Mouse (Mus musculus) brain, embryonic 14.5 days (tissue): ENCODE data around the gene M6pr. TPM values are rescaled to one million over a fixed set of nuclear protein-coding genes. Genes with fewer than 3 reads are reported as not detected.
A peak's percentile ranks its signal among the peaks of the same experiment; 100 is the strongest.
"Not testable (repeated sequence)": the region's sequence is repeated elsewhere in the genome, so short reads cannot be mapped to it uniquely, and the experiment has no call there.

Experiments used
- DNase-seq: peaks from one replicate; pipeline ENCODE4 v3.0.0-alpha.2; 2011; ENCODE audit warnings: low read depth
- CTCF ChIP-seq: fragments of 200-500 bp; IDR thresholded peaks from 2 replicates; pipeline ENCODE4 v1.5.1; 2012; ENCODE audit warnings: inconsistent platforms, mild to moderate bottlenecking, moderate library complexity, borderline replicate concordance; ENCODE audit not compliant: insufficient read depth, insufficient read length; ENCODE audit errors: extremely low read depth
- POLR2A ChIP-seq: fragments of 200-500 bp; IDR thresholded peaks from 2 replicates; pipeline ENCODE4 v1.6.1; 2012; ENCODE audit warnings: mild to moderate bottlenecking, inconsistent platforms, borderline replicate concordance; ENCODE audit not compliant: poor library complexity, insufficient read depth, insufficient read length, severe bottlenecking; ENCODE audit errors: extremely low read depth
- polyA plus RNA-seq: library from polyadenylated mRNA; depleted of rRNA; stranded (reverse); fragments of >200 nt; gene quantifications from 2 replicates; pipeline ENCODE4 v1.2.3, GENCODE M21; 2012

The M6pr gene
- polyA plus RNA-seq, 1 experiment = 42.7 TPM

- TF ChIP-seq CTCF (no peak), POLR2A (peak; percentile 50; the same call in 1 of the 2 replicates)
- peak; percentile 80 for DNase-seq
Measured at GRCm38 (mm10) chr6:122339047-122339647, 30.6 kb downstream of the M6pr start.

- peak; percentile 97 for DNase-seq
Measured at GRCm38 (mm10) chr6:122339648-122340341, 31.3 kb downstream of the M6pr start.

GRCm38 (mm10) chr6:122340349-122341000 lies 32.0 kb downstream of the M6pr start, which contains the start of gene Phc1:
Phc1 (minus strand) TSS chr6:122340561.
- TF ChIP-seq POLR2A (no peak), CTCF (no peak)
- DNase-seq = peak; percentile 92

More at GRCm38 (mm10) chr6:122339648-122340341, 31.3 kb downstream of the M6pr start:
- TF ChIP-seq POLR2A (0 out of 2 replicates have a peak, but pooled peaks have one; percentile 6), CTCF (peak; percentile 27; the same call in 1 of the 2 replicates)

GRCm38 (mm10) chr6:122341038-122341810 lies 32.7 kb downstream of the M6pr start:
- peak; percentile 37 for DNase-seq
- TF ChIP-seq CTCF (no peak), POLR2A (no peak)

- DNase-seq = no peak
Measured at GRCm38 (mm10) chr6:122342125-122342524, 33.6 kb downstream of the M6pr start.

GRCm38 (mm10) chr6:122343719-122344118 lies 35.2 kb downstream of the M6pr start:
- DNase-seq = no peak
- no peak for TF ChIP-seq POLR2A
- TF ChIP-seq CTCF = no peak

More at GRCm38 (mm10) chr6:122342125-122342524, 33.6 kb downstream of the M6pr start:
- TF ChIP-seq CTCF (no peak), POLR2A (no peak)

- TF ChIP-seq CTCF (no peak), POLR2A (no peak)
Measured at GRCm38 (mm10) chr6:122344386-122345116, 36.0 kb downstream of the M6pr start.

GRCm38 (mm10) chr6:122345731-122346130 lies 37.2 kb downstream of the M6pr start:
- TF ChIP-seq POLR2A (no peak), CTCF (no peak)
- no peak for DNase-seq

More at GRCm38 (mm10) chr6:122344386-122345116, 36.0 kb downstream of the M6pr start:
- no peak for DNase-seq

- TF ChIP-seq CTCF (no peak), POLR2A (no peak)
- DNase-seq = no peak
Measured at GRCm38 (mm10) chr6:122346399-122346798, 37.9 kb downstream of the M6pr start.

- DNase-seq = not testable (repeated sequence)
Measured at GRCm38 (mm10) chr6:122347326-122347725, 38.8 kb downstream of the M6pr start.

- TF ChIP-seq CTCF (no peak), POLR2A (no peak)
Measured at GRCm38 (mm10) chr6:122355909-122356308, 47.4 kb downstream of the M6pr start.

GRCm38 (mm10) chr6:122357089-122357488 lies 48.6 kb downstream of the M6pr start:
- TF ChIP-seq CTCF (no peak), POLR2A (no peak)
- no peak for DNase-seq

More at GRCm38 (mm10) chr6:122355909-122356308, 47.4 kb downstream of the M6pr start:
- DNase-seq = no peak
